Mouse (Mus musculus) fat pad, adult 2 months (tissue): ENCODE data around the gene Tmprss11a.
A peak's percentile ranks its signal among the peaks of the same experiment; 100 is the strongest.

Experiments
- DNase-seq: peaks from one replicate; pipeline ENCODE4 v3.0.0-alpha.2; 2011; ENCODE audit warnings: low read depth, low spot score; ENCODE audit errors: extremely low read depth

The Tmprss11a gene

GRCm38 (mm10) chr5:86468890-86469289 is at the start of gene Tmprss11a:
Gene Tmprss11a, minus strand, starts transcription at chr5:86468990.
- no peak for DNase-seq

GRCm38 (mm10) chr5:86518500-86518899 is 49.7 kb upstream of the Tmprss11a start, which contains the start of gene Tmprss11g:
Gene Tmprss11g, minus strand, starts transcription at chr5:86518600.
- no peak for DNase-seq

GRCm38 (mm10) chr5:86511538-86511937 is 42.7 kb upstream of the Tmprss11a start:
- DNase-seq: no peak

- DNase-seq: no peak
These were observed 24.7 kb upstream of the Tmprss11a start for GRCm38 (mm10) chr5:86493453-86493852.

- DNase-seq: no peak
These were observed 13.8 kb upstream of the Tmprss11a start for GRCm38 (mm10) chr5:86482562-86482961.

- peak; percentile 81 for DNase-seq
These were observed 13.2 kb upstream of the Tmprss11a start for GRCm38 (mm10) chr5:86482031-86482430.

- no peak for DNase-seq
These were observed 5.1 kb upstream of the Tmprss11a start for GRCm38 (mm10) chr5:86473859-86474258.

- no peak for DNase-seq
These were observed 29.5 kb downstream of the Tmprss11a start for GRCm38 (mm10) chr5:86439306-86439705.

GRCm38 (mm10) chr5:86438548-86438947 is 30.2 kb downstream of the Tmprss11a start:
- DNase-seq: no peak

GRCm38 (mm10) chr5:86432697-86433096 is 36.1 kb downstream of the Tmprss11a start:
- no peak for DNase-seq

GRCm38 (mm10) chr5:86431096-86431495 is 37.7 kb downstream of the Tmprss11a start:
- no peak for DNase-seq

- DNase-seq: no peak
These were observed 47.3 kb downstream of the Tmprss11a start for GRCm38 (mm10) chr5:86421323-86422028.

- DNase-seq: no peak
These were observed 49.3 kb downstream of the Tmprss11a start for GRCm38 (mm10) chr5:86419494-86419893.

GRCm38 (mm10) chr5:86414280-86414679 is 54.5 kb downstream of the Tmprss11a start:
- peak; percentile 80 for DNase-seq

GRCm38 (mm10) chr5:86410815-86411214 is 58.0 kb downstream of the Tmprss11a start:
- no peak for DNase-seq

- DNase-seq: no peak
These were observed 60.8 kb downstream of the Tmprss11a start for GRCm38 (mm10) chr5:86407941-86408340.

- no peak for DNase-seq
These were observed 61.6 kb downstream of the Tmprss11a start for GRCm38 (mm10) chr5:86407191-86407590.

GRCm38 (mm10) chr5:86373320-86373719 is 95.5 kb downstream of the Tmprss11a start, which contains the start of gene Tmprss11d:
Gene Tmprss11d, minus strand, starts transcription at chr5:86373420.
- DNase-seq: no peak
